Comparison of ENCODE assay signal across 8 mouse cellular contexts in genomic region chr7:96212592-96213541, GRCm38 (mm10). TPM values are rescaled to one million over a fixed set of nuclear protein-coding genes. Genes with fewer than 3 reads are reported as not detected.
DNase-seq lines count a peak whose midpoint lies in the region; ATAC-seq and TF ChIP-seq lines count a peak whose summit lies in the region.

No protein-coding gene starts in this region.

- peaks cover 41% of the 10 kb centered on the region for H3K4me1 ChIP-seq in embryonic facial prominence, embryonic 15.5 days
- peaks cover 14% of the 10 kb centered on the region for H3K4me1 ChIP-seq in lung, adult 2 months (ENCODE audit: control insufficient read depth, insufficient read depth, low read length)
- no peaks in the 10 kb centered on the region for H3K4me1 ChIP-seq in olfactory bulb, adult 2 months (ENCODE audit: control insufficient read depth, insufficient read depth, low read length)

- TF ChIP-seq CTCF in lung, adult 2 months (IDR thresholded peaks at IDR 0.05; ENCODE audit: insufficient read depth, low read length), result no peak
- no peak for TF ChIP-seq CTCF in olfactory bulb, adult 2 months (IDR thresholded peaks at IDR 0.05; ENCODE audit: insufficient read depth, low read depth, low read length)

- H3K9ac ChIP-seq in embryonic facial prominence, embryonic 15.5 days, result peak overlapping the region; percentile 53

- TF ChIP-seq POLR2A in lung, adult 2 months (IDR thresholded peaks at IDR 0.05; ENCODE audit: borderline replicate concordance, extremely low read depth, low read depth, low read length), result no peak
- no peak for TF ChIP-seq POLR2A in olfactory bulb, adult 2 months (IDR thresholded peaks at IDR 0.05; ENCODE audit: insufficient read depth, low read depth, low read length)

- peak overlapping the region; percentile 88 for H3K27ac ChIP-seq in embryonic facial prominence, embryonic 15.5 days (replicated peaks)
- peak overlapping the region; percentile 96 for H3K27ac ChIP-seq in olfactory bulb, adult 2 months (ENCODE audit: insufficient read depth, low read depth, low read length)

- WGBS in embryonic facial prominence, embryonic 15.5 days, result under 1% methylated on average over 48 of the region's 48 CpGs
- WGBS in lung, adult 2 months, result 2% methylated on average over 48 of the region's 48 CpGs
- under 1% methylated on average over 48 of the region's 48 CpGs for WGBS in olfactory bulb, adult 2 months

- H3K27me3 ChIP-seq in embryonic facial prominence, embryonic 15.5 days, result no peaks in the 10 kb centered on the region

- no peaks in the 10 kb centered on the region for H3K36me3 ChIP-seq in embryonic facial prominence, embryonic 15.5 days

- H3K9me3 ChIP-seq in embryonic facial prominence, embryonic 15.5 days (replicated peaks), result no peaks in the 10 kb centered on the region

- peak overlapping the region; percentile 98 for H3K4me2 ChIP-seq in embryonic facial prominence, embryonic 15.5 days (replicated peaks)

- ATAC-seq in embryonic facial prominence, embryonic 15.5 days (ENCODE audit: insufficient number of reproducible peaks, low FRiP score, low TSS enrichment, low read depth), result peak; percentile 6; the same call in 1 of the 2 replicates
- ATAC-seq in erythroid progenitor cell, adult 5-6 weeks (replicated peaks; ENCODE audit: low FRiP score, poor library complexity, severe bottlenecking), result no peak

- H3K4me3 ChIP-seq in embryonic facial prominence, embryonic 15.5 days (replicated peaks), result peak overlapping the region; percentile 65
- peak overlapping the region; percentile 41 for H3K4me3 ChIP-seq in lung, adult 2 months (replicated peaks; ENCODE audit: extremely low read depth, low read depth, low read length)
- H3K4me3 ChIP-seq in olfactory bulb, adult 2 months (ENCODE audit: insufficient read depth, low read depth, low read length), result peak overlapping the region; percentile 96

- DNase-seq in thymus, postnatal 14 days, result peak; percentile 13
- no peak for DNase-seq in thymus, adult 18-20 months
- DNase-seq in heart, postnatal 4 days, result peak; percentile 46
- DNase-seq in layer of hippocampus, adult 8-10 months (ENCODE audit: low spot score in 2 of 2), result peak; percentile 26 to 55
- DNase-seq in lung, adult 2 months, result peak; percentile 40

RNA-seq across cellular contexts. Expression of gene Tenm4, which starts 41.8 kb away (rescaled TPM):
- 51.4 and 51.6 TPM in 2 replicates for polyA plus RNA-seq in embryonic facial prominence, embryonic 15.5 days (2015; fragmentation: Nextera tagmentation; extraction: Ambion mirVana)
- total RNA-seq in heart, postnatal 4 days (2021), result 1 to 10 TPM; 8.3 to 8.7 TPM
- total RNA-seq in layer of hippocampus, adult 8-10 months (2022), result 100 to 1,000 TPM; 128 to 134 (median 132) TPM
- 0.98 and 1.3 TPM in 2 replicates for polyA plus RNA-seq in lung, adult 2 months (2012; rRNA removed)
- polyA plus RNA-seq in olfactory bulb, adult 2 months (2012; ENCODE audit: insufficient read depth, insufficient read length, low replicate concordance, missing spikeins), result not detected in 2 replicates
- total RNA-seq in erythroid progenitor cell, adult 5-6 weeks (2015; ENCODE audit: low replicate concordance), result 1.7 and 5.8 TPM in 2 replicates
- 0.23 and 3.5 TPM in 2 replicates for total RNA-seq in erythroid progenitor cell, adult 5-6 weeks (2017; ENCODE audit: low replicate concordance)

Comparison
In these comparisons a context has a peak if more than half of its experiments do, and no peak if none do; other contexts are left out.
1. DNase-seq: peak in thymus, postnatal 14 days (single experiment), heart, postnatal 4 days (single experiment), layer of hippocampus, adult 8-10 months (2 of 2) and lung, adult 2 months (single experiment); none in thymus, adult 18-20 months (0 of 2).
2. H3K4me3 ChIP-seq: peak in every context shown above with its lines; median percentile 96 in olfactory bulb, adult 2 months; 65 in embryonic facial prominence, embryonic 15.5 days; 41 in lung, adult 2 months.
3. RNA of gene Tenm4, which starts 41.8 kb away (total RNA-seq): 128 to 134 TPM in layer of hippocampus, adult 8-10 months; 8.3 to 8.7 TPM in heart, postnatal 4 days and 0.23 to 5.8 TPM in erythroid progenitor cell, adult 5-6 weeks; every median in the first group is over 10 times any median in the second.